Mouse (Mus musculus): ENCODE measurements around the gene Prss33.
A peak's percentile ranks its signal among the peaks of the same experiment; 100 is the strongest.
"Not testable (repeated sequence)": the region's sequence is repeated elsewhere in the genome, so short reads cannot be mapped to it uniquely, and the experiment has no call there.

Prss33 gene

DNA sequence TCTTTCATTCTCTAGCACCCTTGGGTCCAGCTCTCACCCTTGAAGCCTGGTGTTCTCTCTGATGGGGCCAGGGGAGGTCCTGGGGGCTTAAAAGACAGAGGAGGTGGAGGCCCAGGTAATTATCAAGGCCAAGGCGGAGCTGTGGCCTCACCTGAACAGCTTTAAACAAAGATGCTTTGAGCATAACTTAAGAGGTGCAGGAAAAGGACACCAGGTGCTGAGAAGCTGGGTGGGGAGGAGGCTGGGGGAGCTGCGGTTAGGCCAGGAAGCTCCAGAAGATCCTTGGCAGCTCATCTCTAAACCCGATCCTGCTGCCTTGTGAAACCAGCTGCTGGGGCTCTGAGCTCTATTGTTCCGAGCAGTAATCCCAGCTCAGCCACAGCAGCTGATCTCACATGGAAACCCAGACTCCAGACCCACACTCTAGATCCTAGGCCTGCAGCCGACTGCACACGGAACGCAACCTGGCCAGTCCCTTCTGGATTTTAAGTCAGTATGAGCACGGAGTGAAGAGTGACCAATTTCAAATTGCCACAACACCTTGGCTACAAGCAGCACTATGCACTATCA lies at the start of gene Prss33:
TSS of gene Prss33 (minus strand) at position 51 of the 570 bp plus-strand sequence.
- Histone ChIP-seq H3K9me3 (ENCODE audit: low read length) (no peaks in the 10 kb centered on the region), H3K27me3 (ENCODE audit: insufficient read depth, low read length) (peaks cover 17% of the 10 kb centered on the region), H3K36me3 (ENCODE audit: insufficient read depth, low read length) (no peaks in the 10 kb centered on the region; the same call in 1 of the 2 replicates), H3K4me1 (replicated peaks; ENCODE audit: low read depth, low read length) (peaks cover 32% of the 10 kb centered on the region), H3K4me3 (replicated peaks; ENCODE audit: low read length) (peak within 1 kb of the TSS; percentile 67)
- TF ChIP-seq POU5F1 (IDR thresholded peaks at IDR 0.05; ENCODE audit: borderline replicate concordance, low read length) (no peak), CTCF (conservative IDR thresholded peaks at IDR 0.05; ENCODE audit: low read length) (no peak), NANOG (IDR thresholded peaks at IDR 0.05; ENCODE audit: borderline replicate concordance, low read length) (no peak)

DNA sequence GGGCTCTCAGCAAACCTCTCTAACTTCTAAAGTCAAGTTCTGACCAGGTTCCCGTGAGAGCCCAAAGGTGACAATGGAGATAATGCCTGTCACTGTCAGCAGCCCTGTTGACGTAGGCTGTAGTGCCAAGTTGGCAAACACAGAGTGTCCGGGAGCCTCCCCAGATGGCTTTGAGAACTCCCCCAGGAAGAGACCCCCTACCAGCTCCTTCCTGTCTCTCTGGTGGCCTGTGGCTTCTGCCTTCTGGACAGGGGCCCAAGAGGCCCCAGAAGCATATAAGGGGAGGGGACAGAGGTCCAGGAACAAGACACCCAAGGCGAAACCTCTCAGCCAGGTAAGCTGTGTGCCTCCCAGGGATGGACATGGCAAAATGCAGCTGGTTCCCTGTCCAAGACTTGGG lies 44.7 kb upstream of the Prss33 start, which contains the start of the genes Dcpp1 and Dcpp2:
TSS of gene Dcpp1 (plus strand) at position 301 of the 400 bp plus-strand sequence.
TSS of gene Dcpp2 (plus strand) at position 305 of the 400 bp plus-strand sequence.
- not testable (repeated sequence) for H3K36me3 ChIP-seq (ENCODE audit: insufficient read depth, low read length); H3K4me1 ChIP-seq (replicated peaks; ENCODE audit: low read depth, low read length); H3K4me3 ChIP-seq (replicated peaks; ENCODE audit: low read length); H3K27me3 ChIP-seq (ENCODE audit: insufficient read depth, low read length)
- peaks cover 44% of the 10 kb centered on the region for H3K9me3 ChIP-seq (ENCODE audit: low read length)

DNA sequence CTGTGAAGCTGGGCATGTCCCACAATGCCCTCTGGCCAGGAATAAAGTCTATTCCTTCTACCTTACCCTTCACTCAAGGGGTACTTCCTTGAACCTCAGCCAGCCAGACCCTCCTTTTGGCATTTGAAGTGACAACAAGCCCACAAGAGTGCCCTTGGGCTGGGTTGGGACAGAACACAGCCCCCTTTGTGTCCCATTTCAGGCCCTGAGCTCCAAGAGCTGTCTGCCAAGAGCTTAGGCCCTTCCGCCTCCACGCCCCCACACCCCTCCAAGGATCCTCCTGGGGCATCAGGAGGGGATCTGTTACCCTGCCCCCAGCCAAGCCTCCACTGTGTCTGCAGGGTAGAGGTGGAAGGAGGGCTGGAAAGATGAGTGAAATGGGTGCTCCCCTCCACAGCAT lies 41.3 kb upstream of the Prss33 start:
- peaks cover 38% of the 10 kb centered on the region for H3K9me3 ChIP-seq (ENCODE audit: low read length)
- no peaks in the 10 kb centered on the region for H3K4me1 ChIP-seq (replicated peaks; ENCODE audit: low read depth, low read length)
- H3K4me3 ChIP-seq (replicated peaks; ENCODE audit: low read length) = no peak overlapping the region
- no peaks in the 10 kb centered on the region for H3K27me3 ChIP-seq (ENCODE audit: insufficient read depth, low read length)
- TF ChIP-seq CTCF (conservative IDR thresholded peaks at IDR 0.05; ENCODE audit: low read length) (no peak), NANOG (IDR thresholded peaks at IDR 0.05; ENCODE audit: borderline replicate concordance, low read length) (no peak), POU5F1 (IDR thresholded peaks at IDR 0.05; ENCODE audit: borderline replicate concordance, low read length) (no peak)
- no peaks in the 10 kb centered on the region for H3K36me3 ChIP-seq (ENCODE audit: insufficient read depth, low read length)

DNA sequence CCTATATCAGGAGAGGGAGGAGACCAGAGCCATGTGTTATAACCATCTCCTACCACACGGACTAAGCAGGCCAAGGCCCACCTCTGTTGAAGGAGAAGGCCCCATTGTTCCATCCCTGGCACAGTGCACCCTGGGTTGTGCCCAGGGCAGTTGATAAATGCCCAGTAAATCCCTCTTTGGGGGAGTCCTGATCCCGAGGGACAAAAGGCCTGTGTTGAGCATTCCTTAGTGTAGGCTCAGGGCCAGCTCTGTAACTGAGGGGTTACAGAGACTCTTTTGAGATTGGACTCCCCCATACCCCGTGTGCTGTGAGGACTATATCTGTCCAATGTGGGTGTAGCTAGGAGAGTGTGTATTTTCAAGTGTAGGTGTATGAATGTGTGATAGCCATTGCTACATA lies 40.9 kb upstream of the Prss33 start:
- Histone ChIP-seq H3K27me3 (ENCODE audit: insufficient read depth, low read length) (no peaks in the 10 kb centered on the region), H3K9me3 (ENCODE audit: low read length) (peaks cover 38% of the 10 kb centered on the region), H3K4me1 (replicated peaks; ENCODE audit: low read depth, low read length) (no peaks in the 10 kb centered on the region), H3K36me3 (ENCODE audit: insufficient read depth, low read length) (no peaks in the 10 kb centered on the region), H3K4me3 (replicated peaks; ENCODE audit: low read length) (no peak overlapping the region)
- TF ChIP-seq POU5F1 (IDR thresholded peaks at IDR 0.05; ENCODE audit: borderline replicate concordance, low read length) (no peak), NANOG (IDR thresholded peaks at IDR 0.05; ENCODE audit: borderline replicate concordance, low read length) (no peak), CTCF (conservative IDR thresholded peaks at IDR 0.05; ENCODE audit: low read length) (no peak)

DNA sequence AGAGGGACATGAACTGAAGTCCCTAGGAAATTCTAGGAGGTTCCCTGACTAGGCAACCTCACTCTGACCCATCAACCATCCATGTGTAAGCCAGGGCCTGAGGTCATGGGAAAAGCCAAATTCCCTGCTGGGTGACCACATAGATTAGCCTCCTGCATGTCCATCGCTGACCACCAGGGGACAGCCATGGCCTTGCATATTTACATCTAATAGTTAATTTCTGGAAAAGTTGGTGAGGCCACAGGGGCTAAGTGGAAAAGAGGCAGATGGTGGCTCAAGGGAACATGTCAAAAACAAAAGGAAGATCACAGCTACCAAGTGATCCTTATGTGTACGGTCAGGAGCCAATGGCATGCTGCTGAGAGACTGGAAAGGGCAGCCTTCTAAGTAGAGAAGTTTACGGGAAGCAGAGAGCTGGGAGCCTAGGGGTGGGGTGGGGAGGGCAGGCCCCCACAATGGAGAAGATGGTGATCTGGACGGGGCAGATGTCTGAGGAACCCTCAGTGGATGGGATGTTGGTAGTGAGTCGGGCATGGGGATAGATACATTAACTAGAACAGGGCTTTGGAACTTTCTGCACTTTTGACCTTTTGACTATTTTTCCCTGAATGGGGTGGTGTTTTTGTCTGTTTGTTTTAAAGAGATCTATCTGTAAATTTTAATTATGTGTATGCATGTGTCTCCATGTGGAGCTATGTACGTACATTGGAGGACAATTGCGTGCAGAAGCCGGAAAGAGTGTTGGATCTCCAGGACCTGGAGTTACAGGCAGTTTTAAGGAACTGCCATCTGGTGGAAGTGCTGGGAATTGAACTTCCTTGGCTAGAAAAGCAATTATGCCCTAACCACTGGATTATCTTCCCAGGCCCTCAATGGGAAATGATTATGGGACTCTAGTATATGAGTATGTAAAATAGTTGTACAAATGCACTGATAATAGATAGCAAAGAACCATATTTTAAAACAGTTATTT lies 38.3 kb upstream of the Prss33 start:
- no peaks in the 10 kb centered on the region for H3K36me3 ChIP-seq (ENCODE audit: insufficient read depth, low read length)

DNA sequence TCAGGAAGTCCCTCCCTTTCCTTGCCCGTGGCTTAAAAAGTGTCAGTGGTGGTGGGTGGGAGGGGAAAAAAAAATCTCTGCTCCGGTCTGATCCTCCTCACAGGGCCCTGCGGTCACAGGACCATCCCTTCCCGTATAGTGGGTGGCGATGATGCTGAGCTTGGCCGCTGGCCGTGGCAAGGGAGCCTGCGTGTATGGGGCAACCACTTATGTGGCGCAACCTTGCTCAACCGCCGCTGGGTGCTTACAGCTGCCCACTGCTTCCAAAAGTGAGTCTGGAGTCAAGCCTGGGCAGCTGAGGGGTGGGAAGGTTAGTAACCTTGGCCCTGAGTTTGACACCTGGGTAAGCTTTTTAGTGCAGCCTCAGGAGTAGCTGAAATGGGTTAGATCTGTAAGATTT lies 32.7 kb upstream of the Prss33 start:
- Histone ChIP-seq H3K4me1 (replicated peaks; ENCODE audit: low read depth, low read length) (peaks cover 10% of the 10 kb centered on the region), H3K27me3 (ENCODE audit: insufficient read depth, low read length) (peaks cover 6% of the 10 kb centered on the region), H3K4me3 (replicated peaks; ENCODE audit: low read length) (peak overlapping the region; percentile 52; the same call in 1 of the 2 replicates), H3K9me3 (ENCODE audit: low read length) (peaks cover 4% of the 10 kb centered on the region; the same call in 1 of the 2 replicates), H3K36me3 (ENCODE audit: insufficient read depth, low read length) (no peaks in the 10 kb centered on the region)
- TF ChIP-seq CTCF (conservative IDR thresholded peaks at IDR 0.05; ENCODE audit: low read length) (no peak), POU5F1 (IDR thresholded peaks at IDR 0.05; ENCODE audit: borderline replicate concordance, low read length) (no peak), NANOG (IDR thresholded peaks at IDR 0.05; ENCODE audit: borderline replicate concordance, low read length) (no peak)

More for the DNA sequence above, 38.3 kb upstream of the Prss33 start:
- Histone ChIP-seq H3K4me3 (replicated peaks; ENCODE audit: low read length) (no peak overlapping the region), H3K4me1 (replicated peaks; ENCODE audit: low read depth, low read length) (no peaks in the 10 kb centered on the region), H3K9me3 (ENCODE audit: low read length) (peaks cover 38% of the 10 kb centered on the region), H3K27me3 (ENCODE audit: insufficient read depth, low read length) (peaks cover 2% of the 10 kb centered on the region)
- peak; percentile 57 for TF ChIP-seq CTCF (conservative IDR thresholded peaks at IDR 0.05; ENCODE audit: low read length)
- no peak for TF ChIP-seq NANOG (IDR thresholded peaks at IDR 0.05; ENCODE audit: borderline replicate concordance, low read length)

DNA sequence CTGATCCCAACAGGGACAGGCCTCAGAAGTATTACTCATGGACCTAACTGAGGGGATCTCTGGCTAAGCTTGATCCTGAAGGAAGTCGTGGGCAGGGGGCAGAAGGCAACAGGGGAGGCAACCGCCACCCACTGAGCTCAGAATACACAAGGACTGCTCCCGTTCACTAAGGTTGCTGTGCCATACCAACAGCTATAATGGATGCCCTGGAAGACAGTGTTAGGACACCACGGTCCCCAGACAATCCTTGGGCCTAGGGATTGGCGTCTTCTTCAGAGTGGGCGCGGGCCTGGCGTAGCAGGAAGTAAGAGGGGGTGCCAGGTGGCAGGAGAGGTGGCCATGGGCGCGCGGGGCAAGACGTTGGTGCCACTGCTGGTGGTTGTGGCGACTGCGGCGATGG lies 31.9 kb upstream of the Prss33 start, which contains the start of gene Prss21:
TSS of gene Prss21 (plus strand) at position 301 of the 400 bp plus-strand sequence.
- peak within 1 kb of the TSS; percentile 52 for H3K4me3 ChIP-seq (replicated peaks; ENCODE audit: low read length)
- TF ChIP-seq NANOG (IDR thresholded peaks at IDR 0.05; ENCODE audit: borderline replicate concordance, low read length) = no peak
- TF ChIP-seq POU5F1 (IDR thresholded peaks at IDR 0.05; ENCODE audit: borderline replicate concordance, low read length) = no peak
- TF ChIP-seq CTCF (conservative IDR thresholded peaks at IDR 0.05; ENCODE audit: low read length) = no peak

DNA sequence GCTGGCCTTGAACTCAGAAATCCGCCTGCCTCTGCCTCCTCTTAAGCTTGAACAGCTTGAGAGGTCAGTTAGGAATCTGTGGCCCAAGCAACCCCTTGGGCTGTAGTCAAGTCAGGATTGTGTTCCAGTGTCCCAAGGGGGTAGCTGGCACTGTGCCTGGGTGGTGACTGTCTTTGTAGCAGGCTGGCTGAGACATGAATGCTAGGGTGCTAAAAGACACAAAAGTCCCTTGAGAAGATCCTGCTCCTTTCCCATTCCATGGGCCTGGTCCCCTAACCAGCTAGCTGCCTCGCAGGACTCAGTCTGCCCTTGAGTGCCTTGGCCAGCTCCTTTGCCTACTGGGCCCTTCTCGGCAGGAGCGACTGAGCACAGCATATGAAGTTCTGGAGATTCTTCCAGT lies 27.1 kb upstream of the Prss33 start:
- Histone ChIP-seq H3K9me3 (ENCODE audit: low read length) (peaks cover 4% of the 10 kb centered on the region; the same call in 1 of the 2 replicates), H3K27me3 (ENCODE audit: insufficient read depth, low read length) (no peaks in the 10 kb centered on the region), H3K36me3 (ENCODE audit: insufficient read depth, low read length) (no peaks in the 10 kb centered on the region), H3K4me1 (replicated peaks; ENCODE audit: low read depth, low read length) (peaks cover 4% of the 10 kb centered on the region), H3K4me3 (replicated peaks; ENCODE audit: low read length) (no peak overlapping the region)
- TF ChIP-seq CTCF (conservative IDR thresholded peaks at IDR 0.05; ENCODE audit: low read length) (no peak), NANOG (IDR thresholded peaks at IDR 0.05; ENCODE audit: borderline replicate concordance, low read length) (no peak), POU5F1 (IDR thresholded peaks at IDR 0.05; ENCODE audit: borderline replicate concordance, low read length) (no peak)

More for the DNA sequence above, 31.9 kb upstream of the Prss33 start, which contains the start of gene Prss21:
- Histone ChIP-seq H3K36me3 (ENCODE audit: insufficient read depth, low read length) (no peaks in the 10 kb centered on the region), H3K4me1 (replicated peaks; ENCODE audit: low read depth, low read length) (peaks cover 10% of the 10 kb centered on the region), H3K9me3 (ENCODE audit: low read length) (peaks cover 4% of the 10 kb centered on the region; the same call in 1 of the 2 replicates), H3K27me3 (ENCODE audit: insufficient read depth, low read length) (peaks cover 6% of the 10 kb centered on the region)

All from E14TG2a.4 (cell line).